Mouse (Mus musculus): ENCODE data around the gene Cfap43. TPM values are rescaled to one million over a fixed set of nuclear protein-coding genes. Genes with fewer than 3 reads are reported as not detected.

Gene Cfap43
- polyA plus RNA-seq, 1 experiment from 2014 or later, result 1.7 TPM

GRCm38 (mm10) chr19:47918455-47919101 lies 509 bp downstream of the Cfap43 start:
- peak; percentile 54 for ATAC-seq

GRCm38 (mm10) chr19:47918016-47918415 lies 1.1 kb downstream of the Cfap43 start:
- Histone ChIP-seq H3K9me3 (replicated peaks; ENCODE audit: control insufficient read depth, low read length, poor library complexity, severe bottlenecking) (no peaks in the 10 kb centered on the region), H3K27ac (ENCODE audit: low read length) (no peak overlapping the region), H3K4me2 (ENCODE audit: low read length) (peak overlapping the region; percentile 81), H3K4me1 (ENCODE audit: control insufficient read depth, insufficient read depth, low read length) (peaks cover 23% of the 10 kb centered on the region), H3K27me3 (ENCODE audit: control insufficient read depth, insufficient read depth, low read depth, low read length) (no peaks in the 10 kb centered on the region), H3K4me3 (ENCODE audit: low read depth, low read length) (peak overlapping the region; percentile 65), H3K9ac (ENCODE audit: low read depth, low read length) (peak overlapping the region; percentile 75), H3K36me3 (ENCODE audit: control insufficient read depth, insufficient read depth, low read length) (no peaks in the 10 kb centered on the region)
- 12% methylated on average over 9 of the region's 9 CpGs for WGBS
- no peak for ATAC-seq

More at GRCm38 (mm10) chr19:47918455-47919101, 509 bp downstream of the Cfap43 start:
- peak overlapping the region; percentile 75 for H3K9ac ChIP-seq (ENCODE audit: low read depth, low read length)
- 1% methylated on average over 29 of the region's 29 CpGs for WGBS
- peak overlapping the region; percentile 35 for H3K27ac ChIP-seq (ENCODE audit: low read length)
- no peaks in the 10 kb centered on the region for H3K36me3 ChIP-seq (ENCODE audit: control insufficient read depth, insufficient read depth, low read length)
- no peaks in the 10 kb centered on the region for H3K27me3 ChIP-seq (ENCODE audit: control insufficient read depth, insufficient read depth, low read depth, low read length)
- no peaks in the 10 kb centered on the region for H3K9me3 ChIP-seq (replicated peaks; ENCODE audit: control insufficient read depth, low read length, poor library complexity, severe bottlenecking)
- peaks cover 23% of the 10 kb centered on the region for H3K4me1 ChIP-seq (ENCODE audit: control insufficient read depth, insufficient read depth, low read length)
- peak overlapping the region; percentile 65 for H3K4me3 ChIP-seq (ENCODE audit: low read depth, low read length)
- H3K4me2 ChIP-seq (ENCODE audit: low read length), result peak overlapping the region; percentile 81

- ATAC-seq, result no peak
- Histone ChIP-seq H3K27me3 (ENCODE audit: control insufficient read depth, insufficient read depth, low read depth, low read length) (no peaks in the 10 kb centered on the region), H3K4me3 (ENCODE audit: low read depth, low read length) (no peak overlapping the region; the same call in 1 of the 2 replicates), H3K27ac (ENCODE audit: low read length) (no peak overlapping the region), H3K4me1 (ENCODE audit: control insufficient read depth, insufficient read depth, low read length) (peaks cover 23% of the 10 kb centered on the region), H3K4me2 (ENCODE audit: low read length) (peak overlapping the region; percentile 81), H3K9ac (ENCODE audit: low read depth, low read length) (peak overlapping the region; percentile 30; the same call in 1 of the 2 replicates), H3K9me3 (replicated peaks; ENCODE audit: control insufficient read depth, low read length, poor library complexity, severe bottlenecking) (no peaks in the 10 kb centered on the region), H3K36me3 (ENCODE audit: control insufficient read depth, insufficient read depth, low read length) (no peaks in the 10 kb centered on the region)
- WGBS, result 4% methylated on average over 4 of the region's 4 CpGs
These were observed 1.7 kb downstream of the Cfap43 start for GRCm38 (mm10) chr19:47917396-47917795.

- Histone ChIP-seq H3K9me3 (replicated peaks; ENCODE audit: control insufficient read depth, low read length, poor library complexity, severe bottlenecking) (no peaks in the 10 kb centered on the region), H3K4me3 (ENCODE audit: low read depth, low read length) (no peak overlapping the region), H3K27ac (ENCODE audit: low read length) (no peak overlapping the region), H3K9ac (ENCODE audit: low read depth, low read length) (no peak overlapping the region), H3K4me1 (ENCODE audit: control insufficient read depth, insufficient read depth, low read length) (peaks cover 23% of the 10 kb centered on the region), H3K27me3 (ENCODE audit: control insufficient read depth, insufficient read depth, low read depth, low read length) (no peaks in the 10 kb centered on the region), H3K4me2 (ENCODE audit: low read length) (no peak overlapping the region), H3K36me3 (ENCODE audit: control insufficient read depth, insufficient read depth, low read length) (no peaks in the 10 kb centered on the region)
- no peak for ATAC-seq
- WGBS, result 82% methylated on average over 4 of the region's 4 CpGs
These were observed 3.8 kb downstream of the Cfap43 start for GRCm38 (mm10) chr19:47915251-47915650.

GRCm38 (mm10) chr19:47914191-47914590 lies 4.9 kb downstream of the Cfap43 start:
- Histone ChIP-seq H3K9me3 (replicated peaks; ENCODE audit: control insufficient read depth, low read length, poor library complexity, severe bottlenecking) (no peaks in the 10 kb centered on the region), H3K9ac (ENCODE audit: low read depth, low read length) (no peak overlapping the region), H3K4me1 (ENCODE audit: control insufficient read depth, insufficient read depth, low read length) (peaks cover 23% of the 10 kb centered on the region), H3K4me3 (ENCODE audit: low read depth, low read length) (no peak overlapping the region), H3K27ac (ENCODE audit: low read length) (no peak overlapping the region), H3K27me3 (ENCODE audit: control insufficient read depth, insufficient read depth, low read depth, low read length) (no peaks in the 10 kb centered on the region), H3K36me3 (ENCODE audit: control insufficient read depth, insufficient read depth, low read length) (no peaks in the 10 kb centered on the region), H3K4me2 (ENCODE audit: low read length) (no peak overlapping the region)
- WGBS, result 93% methylated on average over 4 of the region's 4 CpGs
- ATAC-seq, result no peak

GRCm38 (mm10) chr19:47913344-47913743 lies 5.7 kb downstream of the Cfap43 start:
- no peaks in the 10 kb centered on the region for H3K36me3 ChIP-seq (ENCODE audit: control insufficient read depth, insufficient read depth, low read length)
- peaks cover 23% of the 10 kb centered on the region for H3K4me1 ChIP-seq (ENCODE audit: control insufficient read depth, insufficient read depth, low read length)
- no peak overlapping the region for H3K9ac ChIP-seq (ENCODE audit: low read depth, low read length)
- no peak overlapping the region for H3K4me3 ChIP-seq (ENCODE audit: low read depth, low read length)
- no peak overlapping the region for H3K4me2 ChIP-seq (ENCODE audit: low read length)
- WGBS, result 90% methylated on average over 7 of the region's 7 CpGs
- no peak overlapping the region for H3K27ac ChIP-seq (ENCODE audit: low read length)
- no peak for ATAC-seq
- no peaks in the 10 kb centered on the region for H3K9me3 ChIP-seq (replicated peaks; ENCODE audit: control insufficient read depth, low read length, poor library complexity, severe bottlenecking)
- no peaks in the 10 kb centered on the region for H3K27me3 ChIP-seq (ENCODE audit: control insufficient read depth, insufficient read depth, low read depth, low read length)

- ATAC-seq, result no peak
- no peaks in the 10 kb centered on the region for H3K36me3 ChIP-seq (ENCODE audit: control insufficient read depth, insufficient read depth, low read length)
- H3K9me3 ChIP-seq (replicated peaks; ENCODE audit: control insufficient read depth, low read length, poor library complexity, severe bottlenecking), result no peaks in the 10 kb centered on the region
- no peaks in the 10 kb centered on the region for H3K27me3 ChIP-seq (ENCODE audit: control insufficient read depth, insufficient read depth, low read depth, low read length)
- H3K27ac ChIP-seq (ENCODE audit: low read length), result no peak overlapping the region; the same call in 1 of the 2 replicates
- no peak overlapping the region for H3K4me2 ChIP-seq (ENCODE audit: low read length)
- no peak overlapping the region for H3K9ac ChIP-seq (ENCODE audit: low read depth, low read length)
- H3K4me1 ChIP-seq (ENCODE audit: control insufficient read depth, insufficient read depth, low read length), result peaks cover 8% of the 10 kb centered on the region
- WGBS, result 87% methylated on average over 4 of the region's 4 CpGs
- H3K4me3 ChIP-seq (ENCODE audit: low read depth, low read length), result no peak overlapping the region
These were observed 8.3 kb downstream of the Cfap43 start for GRCm38 (mm10) chr19:47910751-47911150.

GRCm38 (mm10) chr19:47910117-47910618 lies 8.9 kb downstream of the Cfap43 start:
- no peaks in the 10 kb centered on the region for H3K36me3 ChIP-seq (ENCODE audit: control insufficient read depth, insufficient read depth, low read length)
- H3K9me3 ChIP-seq (replicated peaks; ENCODE audit: control insufficient read depth, low read length, poor library complexity, severe bottlenecking), result no peaks in the 10 kb centered on the region
- H3K4me1 ChIP-seq (ENCODE audit: control insufficient read depth, insufficient read depth, low read length), result peaks cover 8% of the 10 kb centered on the region
- no peak overlapping the region for H3K4me3 ChIP-seq (ENCODE audit: low read depth, low read length)
- no peaks in the 10 kb centered on the region for H3K27me3 ChIP-seq (ENCODE audit: control insufficient read depth, insufficient read depth, low read depth, low read length)
- H3K27ac ChIP-seq (ENCODE audit: low read length), result peak overlapping the region; percentile 84
- WGBS, result 30% methylated on average over 4 of the region's 4 CpGs
- H3K9ac ChIP-seq (ENCODE audit: low read depth, low read length), result 0 out of 2 replicates have a peak overlapping the region, but pooled peaks have one; percentile 63
- peak overlapping the region; percentile 58; the same call in 1 of the 2 replicates for H3K4me2 ChIP-seq (ENCODE audit: low read length)
- ATAC-seq, result no peak

- H3K4me2 ChIP-seq (ENCODE audit: low read length), result peak overlapping the region; percentile 58
- no peaks in the 10 kb centered on the region for H3K36me3 ChIP-seq (ENCODE audit: control insufficient read depth, insufficient read depth, low read length)
- H3K9ac ChIP-seq (ENCODE audit: low read depth, low read length), result peak overlapping the region; percentile 63
- H3K4me3 ChIP-seq (ENCODE audit: low read depth, low read length), result peak overlapping the region; percentile 23
- H3K27me3 ChIP-seq (ENCODE audit: control insufficient read depth, insufficient read depth, low read depth, low read length), result no peaks in the 10 kb centered on the region
- no peaks in the 10 kb centered on the region for H3K9me3 ChIP-seq (replicated peaks; ENCODE audit: control insufficient read depth, low read length, poor library complexity, severe bottlenecking)
- peaks cover 8% of the 10 kb centered on the region for H3K4me1 ChIP-seq (ENCODE audit: control insufficient read depth, insufficient read depth, low read length)
- H3K27ac ChIP-seq (ENCODE audit: low read length), result peak overlapping the region; percentile 84
- ATAC-seq, result peak; percentile 84
- WGBS, result under 1% methylated on average over 10 of the region's 10 CpGs
These were observed 9.5 kb downstream of the Cfap43 start for GRCm38 (mm10) chr19:47909387-47910116.
